Mouse (Mus musculus): Measurements from ENCODE around the gene Ttll7. TPM values are rescaled to one million over a fixed set of nuclear protein-coding genes. Genes with fewer than 3 reads are reported as not detected.
A peak's percentile ranks its signal among the peaks of the same experiment; 100 is the strongest.

The Ttll7 gene
- total RNA-seq (2021): 100 to 1,000 TPM; 145 to 154 TPM
- long read RNA-seq, experiment 1, full-length matches to known transcripts: 1 of 39 reads
- long read RNA-seq, experiment 1, partial matches to known transcripts: 5 of 39 reads
- long read RNA-seq, experiment 1, other reads (novel, unspliced or antisense): 33 of 39 reads
- long read RNA-seq, experiment 2, partial matches to known transcripts: 1 of 33 reads
- long read RNA-seq, experiment 2, other reads (novel, unspliced or antisense): 32 of 33 reads

DNA sequence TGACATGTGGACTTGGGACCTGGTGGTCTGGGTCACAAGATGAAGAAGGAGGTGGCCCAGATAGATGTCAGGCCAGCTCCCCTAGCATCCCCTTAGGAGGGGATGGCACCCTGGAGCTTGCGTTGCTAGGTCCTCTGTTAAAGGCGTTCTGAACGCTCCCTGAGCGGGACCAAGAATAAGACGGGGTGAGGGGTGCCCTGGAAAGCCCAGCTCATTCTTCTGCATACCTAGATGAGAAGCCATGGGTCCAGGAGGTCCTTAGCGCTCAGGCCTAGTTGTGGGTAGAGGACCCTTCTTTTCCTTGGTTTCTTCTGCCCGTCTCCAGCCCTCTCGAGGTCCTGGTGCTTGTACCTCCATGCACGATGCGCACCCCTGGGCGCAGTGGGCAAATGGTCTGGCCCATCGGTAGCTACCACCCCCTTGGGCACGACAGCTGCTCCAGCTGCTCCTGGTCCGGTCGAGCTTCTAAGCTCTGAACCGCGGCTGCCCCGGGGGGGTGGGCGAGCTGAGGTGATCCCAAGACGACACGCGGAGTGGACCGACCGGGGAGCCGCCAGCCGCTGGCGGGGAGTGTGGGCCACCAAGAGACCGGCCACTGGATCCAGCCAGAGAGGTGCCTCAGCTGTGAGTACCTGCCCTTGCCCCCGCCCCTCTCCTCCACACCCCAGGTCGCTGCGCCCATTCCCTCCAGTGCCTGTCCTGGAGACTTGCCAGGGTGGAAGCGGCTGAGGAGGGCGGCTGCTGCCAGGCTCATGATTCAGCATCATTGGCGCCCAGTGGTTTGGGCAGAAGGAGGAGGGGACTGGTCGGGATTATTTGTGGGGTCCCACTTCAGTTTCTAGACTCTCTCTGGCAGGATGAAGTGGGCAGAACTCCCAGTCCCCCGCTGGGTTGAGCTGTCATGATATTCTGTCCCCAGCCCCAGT is at the start of gene Ttll7:
TSS of gene Ttll7 (plus strand) at position 402 of the 926 bp plus-strand sequence.
- intact Hi-C loops (cut with DNase I): loop anchor here (5.0 kb wide), 2 partner anchors 40 to 60 kb away; partner anchors contain the start of gene Prkacb
- DNase-seq (ENCODE audit: low spot score in 2 of 2): peak; percentile 84 to 89

DNA sequence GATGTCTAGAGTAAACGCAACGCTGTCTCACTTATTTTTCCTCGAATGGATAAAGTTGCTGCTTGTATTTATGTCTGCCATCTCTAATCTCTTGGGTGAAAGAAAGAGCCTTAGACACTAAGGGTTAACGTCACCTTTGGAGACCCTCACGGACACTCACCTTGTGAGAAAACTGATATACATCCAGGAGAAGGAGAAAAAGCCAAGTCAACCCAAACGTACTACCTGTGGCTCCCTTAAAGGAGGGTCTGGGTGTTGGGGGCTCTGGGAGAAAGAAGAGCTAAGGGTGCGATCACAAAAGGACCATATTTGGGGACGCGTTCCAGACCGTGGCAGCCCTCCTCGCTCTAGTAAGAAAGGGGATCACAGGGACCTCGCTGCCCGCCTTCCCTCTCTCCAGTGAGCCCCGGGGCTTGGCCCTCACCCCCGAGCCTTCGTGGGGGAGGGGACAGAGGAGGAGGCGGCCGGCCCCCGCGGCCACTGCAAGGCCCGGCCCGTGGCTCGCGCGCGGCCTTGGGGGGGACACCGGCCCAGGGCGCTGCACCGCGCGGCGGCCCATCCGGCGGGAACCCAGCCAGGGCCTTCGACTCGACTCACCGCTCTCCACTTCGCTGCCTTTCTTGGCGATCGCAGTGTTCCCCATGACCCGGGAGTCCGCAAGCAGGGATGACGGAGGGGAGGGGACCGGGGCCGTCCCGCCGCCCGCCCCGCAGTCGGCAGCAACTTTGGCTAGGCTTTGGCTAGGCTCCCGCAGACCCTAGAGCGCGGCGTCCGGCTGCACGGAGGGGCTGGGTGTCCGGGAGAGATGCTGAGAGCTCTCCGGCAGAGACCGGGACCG is 39.9 kb upstream of the Ttll7 start:
- peak in 1 of 2 experiments; percentile 12 for DNase-seq (ENCODE audit: low spot score in 2 of 2)
- intact Hi-C loops (cut with DNase I): loop anchor here (5.0 kb wide), 2 partner anchors 40 to 100 kb away; partner anchors contain the start of gene Ttll7

DNA sequence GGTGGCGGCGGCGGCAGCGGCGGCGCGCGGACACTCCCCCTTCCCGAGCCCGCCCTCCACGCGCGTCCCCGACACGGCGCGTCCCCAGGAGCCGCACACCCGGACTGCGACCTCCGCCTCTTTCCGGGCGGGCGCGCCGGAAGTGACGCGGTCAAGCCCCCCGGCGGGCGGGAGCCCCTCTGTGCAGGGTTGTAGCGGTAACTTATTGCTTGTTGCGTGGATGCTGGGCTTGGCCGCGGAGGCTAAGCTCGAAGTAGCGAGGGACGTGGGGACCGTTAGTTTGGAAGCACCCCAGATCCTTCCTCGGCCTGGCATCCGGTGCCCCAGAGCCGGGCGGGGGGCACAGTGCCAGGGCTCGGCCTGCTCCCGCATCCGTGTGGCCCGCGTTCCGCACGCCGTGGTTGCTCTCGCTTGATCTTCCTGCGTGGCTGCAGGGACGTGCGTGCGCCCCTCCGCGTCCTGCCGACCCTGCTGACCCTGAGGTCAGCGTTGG is 39.2 kb upstream of the Ttll7 start, which contains the start of gene Prkacb:
TSS of gene Prkacb (minus strand) at position 90 of the 493 bp plus-strand sequence.
- intact Hi-C loops (cut with DNase I): loop anchor here (5.0 kb wide), 2 partner anchors 39 to 99 kb away; partner anchors contain the start of gene Ttll7
- peak; percentile 89 to 90 for DNase-seq (ENCODE audit: low spot score in 2 of 2)

DNA sequence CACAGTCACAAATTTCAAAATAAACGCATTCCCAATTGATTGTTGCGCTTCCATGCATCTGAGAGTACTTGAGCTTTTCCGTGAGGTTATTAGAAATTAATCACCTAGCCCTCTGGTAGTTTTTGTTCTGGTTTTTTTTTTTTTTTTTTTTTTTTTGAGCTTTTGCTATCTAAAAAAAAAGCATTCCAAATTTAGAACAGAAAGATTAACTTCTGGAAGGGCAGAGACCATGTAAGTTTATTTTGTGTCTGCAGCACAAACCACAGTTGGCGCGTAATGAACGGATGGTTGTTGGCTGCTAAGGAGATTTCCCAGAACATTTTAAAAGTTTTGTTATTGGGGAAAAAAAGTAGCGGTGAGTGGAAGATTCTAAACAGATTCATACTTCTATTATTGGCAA is 38.5 kb upstream of the Ttll7 start:
- intact Hi-C loops (cut with DNase I): loop anchor here (5.0 kb wide), 2 partner anchors 39 to 99 kb away; partner anchors contain the start of gene Ttll7
- no peak for DNase-seq (ENCODE audit: low spot score in 2 of 2)

DNA sequence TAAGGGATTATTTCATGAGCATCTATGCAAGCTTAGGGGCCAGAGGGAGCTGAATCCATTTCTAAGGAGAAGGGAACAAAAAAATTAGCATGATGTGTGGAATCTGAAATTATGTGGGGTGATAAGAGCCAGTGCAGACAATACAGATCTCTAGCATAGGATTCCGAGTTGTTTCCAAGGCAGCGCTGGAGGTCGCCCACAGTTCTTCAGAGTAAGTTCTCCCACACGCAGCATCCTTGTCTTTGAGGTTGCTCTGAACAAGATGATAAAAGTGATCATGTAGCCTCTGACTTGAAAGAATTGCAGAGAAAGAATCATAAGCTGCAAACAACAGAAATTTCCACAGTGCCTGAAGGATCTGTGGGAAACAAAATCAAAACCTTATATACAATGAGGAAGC is 31.4 kb upstream of the Ttll7 start:
- DNase-seq (ENCODE audit: low spot score in 2 of 2): no peak
- intact Hi-C loops (cut with DNase I): no loop called here

DNA sequence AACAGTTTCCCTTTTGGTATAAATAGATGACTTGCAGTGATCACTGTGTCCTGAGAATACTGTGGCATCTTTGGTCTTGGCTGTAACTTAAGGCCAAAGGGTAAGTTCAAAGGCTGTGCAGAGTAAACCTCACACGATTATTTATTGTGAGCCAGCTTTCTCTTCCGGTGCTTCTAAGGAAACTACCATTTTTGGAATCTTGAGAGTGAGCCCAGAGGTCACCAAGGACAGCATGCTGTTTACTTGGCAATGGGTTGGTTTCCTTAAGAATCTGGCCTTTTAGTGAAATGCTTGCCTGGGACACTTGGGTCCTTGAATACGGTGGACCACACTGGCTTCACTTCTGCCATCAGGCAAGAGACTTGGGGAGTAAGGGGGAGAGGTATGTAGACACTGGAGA is 9.4 kb upstream of the Ttll7 start:
- DNase-seq (ENCODE audit: low spot score in 2 of 2): no peak
- intact Hi-C loops (cut with DNase I): no loop called here

DNA sequence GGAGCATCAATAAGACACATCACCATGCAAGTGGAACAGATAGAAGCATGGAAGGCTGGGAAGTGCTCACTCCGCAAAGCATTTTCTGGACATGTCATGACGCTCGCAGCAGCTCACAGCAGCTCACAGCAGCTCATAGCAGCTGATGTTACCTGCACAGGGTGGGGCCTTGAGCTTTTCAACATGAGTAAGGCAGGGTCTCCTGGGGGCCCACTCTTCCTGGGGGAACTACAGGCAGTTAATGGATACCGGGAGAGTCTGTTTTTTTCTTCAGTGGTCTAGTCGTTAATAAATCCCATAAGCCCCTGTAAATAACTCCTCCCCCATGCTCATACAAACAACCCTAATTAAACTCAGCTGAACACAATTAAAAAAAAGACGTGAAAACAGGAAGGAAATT is 8.7 kb upstream of the Ttll7 start:
- intact Hi-C loops (cut with DNase I): no loop called here

DNA sequence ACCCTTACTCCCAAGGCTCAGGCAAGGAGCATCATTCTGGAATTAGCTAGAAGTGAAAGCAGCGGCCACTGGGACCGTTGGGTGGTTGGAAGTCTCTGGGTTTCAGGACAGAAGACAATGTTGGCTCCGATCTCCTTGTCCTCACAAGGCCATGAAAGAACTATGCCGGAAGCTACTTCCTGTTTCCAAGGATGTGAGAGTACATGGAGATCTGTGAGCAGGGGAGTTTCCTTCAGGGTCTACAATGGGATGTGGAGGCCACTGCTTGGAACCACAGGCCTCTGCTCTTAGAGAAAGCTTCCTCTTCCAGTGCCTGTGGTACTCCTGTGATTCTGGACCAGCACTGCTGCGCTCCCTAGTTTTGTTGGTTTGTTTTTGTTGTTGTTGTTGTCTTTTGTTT is 5.9 kb upstream of the Ttll7 start:
- intact Hi-C loops (cut with DNase I): no loop called here
- DNase-seq (ENCODE audit: low spot score in 2 of 2): no peak

More for the DNA sequence above, 8.7 kb upstream of the Ttll7 start:
- no peak for DNase-seq (ENCODE audit: low spot score in 2 of 2)

DNA sequence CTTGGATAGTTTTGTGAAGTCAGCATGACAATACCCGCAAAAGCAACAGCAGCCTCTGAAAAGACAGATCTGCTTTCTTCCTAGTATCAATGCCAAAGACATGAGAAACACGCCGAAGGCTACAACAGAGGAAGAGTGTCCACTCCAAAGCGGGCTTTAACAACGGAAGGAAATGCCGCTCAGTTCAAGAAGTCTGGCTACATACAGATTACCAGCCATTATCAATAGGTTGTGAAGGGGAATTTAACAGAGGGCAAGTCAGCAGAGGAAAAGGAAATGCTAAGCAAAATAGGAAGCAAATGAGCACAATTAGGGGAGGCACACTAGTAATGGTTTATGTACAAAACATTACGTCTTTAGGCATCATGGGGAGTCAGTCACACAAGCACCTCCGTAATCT is 4.1 kb upstream of the Ttll7 start:
- intact Hi-C loops (cut with DNase I): no loop called here
- no peak for DNase-seq (ENCODE audit: low spot score in 2 of 2)

DNA sequence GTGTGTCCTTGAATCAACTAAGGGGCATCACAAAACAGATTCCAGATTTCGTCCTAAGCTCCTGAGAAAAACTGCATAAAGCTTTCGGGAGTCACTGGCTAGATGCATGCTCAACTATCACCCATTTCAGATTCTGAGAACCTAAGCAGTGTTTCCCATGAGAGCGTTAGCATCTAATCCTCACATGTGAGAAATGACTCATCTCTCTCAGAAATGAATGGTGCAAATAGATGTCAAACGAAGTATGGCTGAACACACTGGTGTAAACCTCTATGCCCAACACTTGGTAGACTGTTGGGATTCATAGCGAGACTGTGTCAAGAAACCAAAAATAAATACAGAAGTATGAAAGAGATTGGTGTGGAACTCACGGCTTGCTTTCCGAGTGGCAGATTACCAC is 2.8 kb upstream of the Ttll7 start:
- DNase-seq (ENCODE audit: low spot score in 2 of 2): no peak
- intact Hi-C loops (cut with DNase I): no loop called here

DNA sequence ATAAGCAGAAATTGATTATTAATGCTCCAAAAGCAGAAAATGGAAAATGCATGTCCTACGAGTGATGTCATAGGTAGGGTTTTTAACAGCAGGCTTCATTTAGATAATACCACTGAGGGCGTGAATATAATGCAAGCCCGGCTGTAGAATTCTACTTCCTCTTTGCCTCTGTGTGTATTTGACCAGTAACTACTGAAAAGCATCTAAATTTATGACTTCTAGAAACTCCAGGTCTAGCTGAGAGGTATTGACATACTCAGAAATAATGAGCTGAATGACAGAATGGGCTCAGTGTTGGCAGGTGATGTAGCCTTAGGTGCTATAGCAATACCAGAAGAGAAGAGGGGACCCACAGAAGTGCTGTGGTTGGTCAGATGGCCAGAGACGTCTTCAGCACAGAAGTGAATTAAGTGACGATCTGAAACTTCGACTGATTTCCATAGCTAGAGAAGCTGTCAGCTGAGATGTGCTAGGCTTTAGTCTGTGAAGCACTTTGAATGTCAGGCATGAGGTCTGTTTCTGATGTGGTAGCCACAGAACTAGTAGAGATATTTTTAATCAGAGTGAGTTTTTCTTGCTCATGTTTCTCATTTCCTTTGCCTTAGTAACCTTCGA is 2.4 kb downstream of the Ttll7 start:
- no peak for DNase-seq (ENCODE audit: low spot score in 2 of 2)
- intact Hi-C loops (cut with DNase I): loop anchor here (5.0 kb wide), 2 partner anchors 42 to 58 kb away; partner anchors contain the start of gene Prkacb

DNA sequence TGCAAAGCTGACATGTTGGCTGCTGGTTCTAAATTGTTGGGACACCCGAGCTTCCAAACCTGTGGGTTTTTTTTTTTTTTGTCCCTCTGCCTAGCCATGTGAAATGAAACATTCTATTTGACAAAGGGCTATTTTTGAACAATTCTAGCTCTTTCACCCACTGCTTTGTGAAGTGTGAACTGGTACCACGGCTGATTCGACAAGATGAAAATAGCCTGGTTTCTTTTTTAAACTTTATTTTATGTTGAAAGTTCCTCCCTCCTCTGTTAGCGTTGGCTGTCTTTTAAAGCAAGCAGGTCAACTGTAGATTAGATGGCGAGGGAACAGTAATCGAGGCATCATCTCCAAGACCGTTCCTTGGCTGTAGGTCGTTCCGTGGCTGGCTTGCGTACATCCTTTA is 5.2 kb downstream of the Ttll7 start:
- no peak for DNase-seq (ENCODE audit: low spot score in 2 of 2)
- intact Hi-C loops (cut with DNase I): no loop called here

DNA sequence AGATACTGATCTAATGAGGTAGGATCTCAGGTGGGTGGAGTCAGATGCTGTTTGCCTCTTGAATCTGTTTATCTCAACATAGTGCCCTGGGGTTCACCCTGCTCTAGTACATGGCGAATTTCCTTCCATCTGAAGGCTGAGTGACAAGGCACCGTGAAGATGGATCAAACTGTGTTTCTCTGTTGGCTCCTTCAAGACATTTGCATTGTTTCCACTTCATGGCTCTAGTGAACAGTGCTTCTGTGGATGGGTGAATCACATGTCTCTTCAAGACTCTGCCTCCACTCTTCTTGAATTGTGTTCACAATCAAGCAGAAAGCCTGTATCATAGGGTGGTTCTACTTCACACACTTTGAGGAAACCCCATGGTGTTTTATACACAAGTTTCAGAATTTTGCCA is 8.1 kb downstream of the Ttll7 start:
- DNase-seq (ENCODE audit: low spot score in 2 of 2): no peak
- intact Hi-C loops (cut with DNase I): no loop called here

DNA sequence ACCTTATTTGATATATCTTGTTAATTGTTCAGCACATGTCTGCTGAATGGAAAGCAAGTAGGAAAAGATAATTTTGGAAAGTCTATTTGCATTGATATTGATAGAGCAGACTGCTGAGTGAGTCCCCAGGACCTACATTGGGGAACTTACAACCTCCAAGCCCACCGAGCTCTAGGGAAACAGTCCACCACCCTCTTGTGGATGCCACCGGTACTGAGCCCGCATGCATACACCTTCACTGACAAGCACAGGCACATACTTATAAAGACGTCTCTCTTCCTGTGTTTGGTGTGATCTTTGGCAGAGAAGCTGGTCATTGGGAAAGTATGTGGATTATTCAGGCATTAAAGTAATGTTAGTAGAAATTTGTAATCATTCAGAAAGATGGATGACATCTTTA is 14.4 kb downstream of the Ttll7 start:
- intact Hi-C loops (cut with DNase I): no loop called here
- no peak for DNase-seq (ENCODE audit: low spot score in 2 of 2)

DNA sequence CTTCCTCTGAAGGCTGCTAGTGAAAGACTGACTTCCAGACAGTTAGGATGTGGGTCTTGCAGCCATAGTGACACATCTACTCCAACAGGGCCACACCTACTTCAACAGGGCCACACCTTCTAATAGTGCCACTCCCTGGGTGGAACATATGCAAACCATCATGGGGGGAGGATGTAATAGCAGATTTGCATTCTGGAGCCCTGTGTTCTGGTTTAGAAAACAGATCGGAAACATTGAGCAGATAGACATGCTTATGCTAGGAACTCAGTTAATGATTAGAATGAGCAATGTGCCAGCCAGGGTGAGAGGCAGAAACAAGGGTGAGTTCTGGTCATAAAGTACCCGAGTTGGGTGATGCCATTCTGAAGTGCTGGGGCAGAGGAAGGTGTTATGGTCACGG is 19.8 kb downstream of the Ttll7 start:
- no peak for DNase-seq (ENCODE audit: low spot score in 2 of 2)
- intact Hi-C loops (cut with DNase I): no loop called here

DNA sequence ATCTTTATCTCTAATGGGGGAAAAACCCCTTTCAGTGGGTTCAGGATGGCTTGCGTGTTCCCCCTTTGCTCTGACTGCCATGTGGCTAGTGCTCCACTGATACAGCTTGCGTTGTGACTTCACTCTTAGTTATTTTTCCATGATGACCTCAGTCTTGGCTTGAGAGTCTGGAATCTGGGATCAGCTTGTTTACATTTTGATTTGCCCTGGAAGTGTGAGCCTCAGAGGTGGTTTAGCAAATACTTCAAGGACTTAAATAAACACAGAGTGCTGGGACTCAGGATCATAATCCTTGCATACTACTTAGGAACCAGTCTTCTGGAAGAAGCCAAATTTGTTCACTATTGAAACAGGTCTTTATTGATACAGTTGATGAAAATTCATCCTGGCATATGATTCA is 23.8 kb downstream of the Ttll7 start:
- intact Hi-C loops (cut with DNase I): no loop called here
- DNase-seq (ENCODE audit: low spot score in 2 of 2): no peak

DNA sequence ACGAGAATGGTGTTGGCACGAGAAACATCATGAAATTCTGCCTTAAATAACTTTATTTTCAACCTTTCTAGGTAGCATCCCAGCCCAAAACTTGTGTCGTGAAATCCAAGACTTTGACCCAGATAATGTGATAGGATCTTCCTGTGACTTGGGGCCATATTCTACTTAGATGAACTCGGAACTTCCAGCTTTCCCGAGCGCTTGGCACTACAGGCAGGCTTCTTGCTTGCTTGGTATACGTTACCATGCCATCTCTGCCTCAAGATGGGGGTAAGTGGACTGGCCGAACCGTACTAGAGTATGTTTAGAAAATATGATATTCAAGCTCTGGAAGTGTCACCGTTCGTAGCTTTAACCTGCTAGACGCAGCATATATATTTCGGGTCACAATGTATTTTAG is 41.8 kb downstream of the Ttll7 start:
- intact Hi-C loops (cut with DNase I): no loop called here
- DNase-seq (ENCODE audit: low spot score in 2 of 2): no peak

DNA sequence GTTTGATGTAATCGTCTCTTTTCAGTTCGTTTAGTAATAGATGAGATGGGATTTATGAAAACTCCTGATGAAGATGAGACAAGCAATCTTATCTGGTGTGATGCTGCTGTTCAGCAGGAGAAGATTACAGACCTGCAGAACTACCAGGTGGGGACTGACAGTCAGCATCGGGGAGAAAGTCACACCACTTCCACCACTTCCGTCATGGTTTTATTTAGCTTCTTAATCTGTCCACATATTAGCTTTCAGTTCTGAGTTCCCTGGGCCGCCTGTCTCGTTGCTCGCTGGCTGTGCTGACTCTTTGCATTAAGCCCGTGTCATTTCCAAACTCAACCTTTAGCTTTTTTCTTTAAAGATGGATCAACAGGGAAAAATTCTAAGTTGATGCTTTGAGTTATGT is 44.4 kb downstream of the Ttll7 start:
- intact Hi-C loops (cut with DNase I): no loop called here
- no peak for DNase-seq (ENCODE audit: low spot score in 2 of 2)

DNA sequence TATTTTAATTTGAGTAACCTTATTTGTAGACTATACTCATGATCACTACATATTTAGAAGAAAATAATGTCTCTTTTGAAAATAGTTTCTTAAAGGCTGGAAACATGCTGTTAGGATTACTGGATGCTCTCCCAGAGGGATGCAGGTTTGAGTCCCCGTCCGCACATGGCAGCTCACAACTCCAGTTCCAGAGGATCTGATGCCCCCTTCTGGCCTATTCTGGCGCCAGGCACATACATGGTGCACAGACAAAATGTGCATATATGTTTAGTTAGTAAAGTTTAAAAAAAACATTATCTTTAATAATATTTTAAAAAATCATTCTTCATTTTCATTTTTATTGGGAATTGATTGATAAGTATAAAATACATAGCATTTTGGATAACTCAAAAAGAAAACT is 47.9 kb downstream of the Ttll7 start:
- DNase-seq (ENCODE audit: low spot score in 2 of 2): peak in 1 of 2 experiments; percentile 29
- intact Hi-C loops (cut with DNase I): no loop called here

Data from left cerebral cortex, postnatal 14 days (tissue).